ENCODE assay signal across 9 mouse cellular contexts in the genomic region with DNA sequence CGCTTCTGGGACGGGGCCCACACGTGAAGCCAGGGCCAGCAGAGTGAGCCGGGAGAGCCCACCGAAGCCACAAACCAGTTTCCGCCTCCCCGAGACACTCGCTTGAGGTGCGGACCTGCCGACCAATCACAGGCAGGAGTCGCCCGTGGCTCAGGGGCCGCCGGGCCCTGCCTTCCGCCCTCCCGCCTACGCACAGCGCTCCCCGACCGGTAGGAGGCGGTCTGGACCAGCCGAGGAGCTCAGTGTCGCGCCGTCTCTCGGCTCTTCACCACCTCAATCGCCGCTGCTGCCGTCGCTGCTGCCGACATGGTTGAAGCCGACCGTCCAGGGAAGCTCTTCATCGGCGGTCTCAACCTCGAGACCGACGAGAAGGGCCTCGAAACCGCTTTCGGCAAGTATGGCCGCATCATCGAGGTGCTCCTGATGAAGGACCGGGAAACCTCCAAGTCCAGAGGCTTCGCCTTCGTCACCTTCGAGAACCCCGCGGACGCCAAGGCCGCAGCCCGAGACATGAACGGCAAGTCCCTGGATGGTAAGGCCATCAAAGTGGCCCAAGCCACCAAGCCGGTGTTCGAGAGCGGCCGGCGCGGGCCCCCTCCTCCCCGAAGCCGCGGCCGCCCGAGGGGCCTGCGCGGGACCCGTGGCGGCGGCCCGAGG. TPM values are rescaled to one million over a fixed set of nuclear protein-coding genes. Genes with fewer than 3 reads are reported as not detected.
DNase-seq lines count a peak whose midpoint lies in the region; ATAC-seq and TF ChIP-seq lines count a peak whose summit lies in the region.
"Had no signal": no experiment of that assay in that cellular context is flagged by ENCODE, and none has a peak within 500 bp of the region (broad histone marks: within the 10 kb centered on the region; RNA-seq: fewer than 3 reads in every experiment).

A gene (plus strand): TSS at position 242 of the 657 bp plus-strand sequence.

- H3K27ac ChIP-seq in heart, embryonic 11.5 days (ENCODE audit: low read depth, low read length), result no peak within 1 kb of the TSS
- no peak within 1 kb of the TSS for H3K27ac ChIP-seq in hindbrain, embryonic 14.5 days
- H3K27ac ChIP-seq in midbrain, embryonic 15.5 days, result no peak within 1 kb of the TSS
- no peak within 1 kb of the TSS for H3K27ac ChIP-seq in thymus, adult 2 months (ENCODE audit: control insufficient read depth, insufficient read depth, low read length)
- no peak within 1 kb of the TSS for H3K27ac ChIP-seq in kidney, adult 2 months (ENCODE audit: insufficient read depth, low read depth, low read length)

- WGBS in heart, embryonic 11.5 days (ENCODE audit: insufficient replicate concordance), result 25% methylated on average over 63 of the region's 70 CpGs
- 46% methylated on average over 67 of the region's 70 CpGs for WGBS in hindbrain, embryonic 14.5 days
- WGBS in midbrain, embryonic 15.5 days, result 50% methylated on average over 64 of the region's 70 CpGs
- 54% methylated on average over 70 of the region's 70 CpGs for WGBS in thymus, adult 2 months
- WGBS in kidney, adult 2 months, result 40% methylated on average over 70 of the region's 70 CpGs

- no peak within 1 kb of the TSS for H3K9ac ChIP-seq in heart, embryonic 11.5 days (ENCODE audit: low read depth, low read length)
- no peak within 1 kb of the TSS for H3K9ac ChIP-seq in hindbrain, embryonic 14.5 days
- H3K9ac ChIP-seq in midbrain, embryonic 15.5 days, result no peak within 1 kb of the TSS

- H3K36me3 ChIP-seq in heart, embryonic 11.5 days (ENCODE audit: control insufficient read depth, insufficient read depth, low read length), result no peaks in the 10 kb centered on the region
- no peaks in the 10 kb centered on the region for H3K36me3 ChIP-seq in hindbrain, embryonic 14.5 days (replicated peaks; ENCODE audit: control insufficient read depth, insufficient read depth)
- no peaks in the 10 kb centered on the region for H3K36me3 ChIP-seq in midbrain, embryonic 15.5 days (replicated peaks)
- no peaks in the 10 kb centered on the region for H3K36me3 ChIP-seq in thymus, adult 2 months (ENCODE audit: control insufficient read depth, insufficient read depth, low read length)
- H3K36me3 ChIP-seq in kidney, adult 2 months (ENCODE audit: control insufficient read depth, insufficient read depth, low read length), result no peaks in the 10 kb centered on the region

- DNase-seq in heart, postnatal 4 days, result no peak
- DNase-seq in WW6 (ENCODE audit: low read depth, low spot score), result peak; percentile 78
- DNase-seq in hindbrain, embryonic 14.5 days (ENCODE audit: low spot score), result no peak
- no peak for DNase-seq in adrenal gland, postnatal 10 days
- no peak for DNase-seq in thymus, adult 2 months
- no peak for DNase-seq in kidney, adult 2 months

- no peak for TF ChIP-seq CTCF in thymus, adult 2 months (IDR thresholded peaks at IDR 0.05; ENCODE audit: borderline replicate concordance, control insufficient read depth, extremely low read depth, insufficient read depth, low read length, poor library complexity)
- no peak for TF ChIP-seq CTCF in kidney, adult 2 months (conservative IDR thresholded peaks at IDR 0.05; ENCODE audit: insufficient read depth, insufficient read length, low read depth, low read length)

- TF ChIP-seq POLR2A in thymus, adult 2 months (IDR thresholded peaks at IDR 0.05; ENCODE audit: control insufficient read depth, extremely low read depth, insufficient read depth, low read length, poor library complexity), result no peak
- TF ChIP-seq POLR2A in kidney, adult 2 months (IDR thresholded peaks at IDR 0.05; ENCODE audit: low read depth, low read length), result no peak

- peaks cover 36% of the 10 kb centered on the region for H3K27me3 ChIP-seq in heart, embryonic 11.5 days (ENCODE audit: control insufficient read depth, insufficient read depth, low read length)
- H3K27me3 ChIP-seq in hindbrain, embryonic 14.5 days (ENCODE audit: control insufficient read depth, insufficient read depth, low read length), result peaks cover 46% of the 10 kb centered on the region
- H3K27me3 ChIP-seq in midbrain, embryonic 15.5 days (replicated peaks), result peaks cover 27% of the 10 kb centered on the region
- H3K27me3 ChIP-seq in thymus, adult 2 months (ENCODE audit: control insufficient read depth, insufficient read depth, low read length), result no peaks in the 10 kb centered on the region
- peaks cover 8% of the 10 kb centered on the region for H3K27me3 ChIP-seq in kidney, adult 2 months (replicated peaks; ENCODE audit: control insufficient read depth, insufficient read depth, low read length)

- H3K4me3 ChIP-seq in heart, embryonic 11.5 days (ENCODE audit: low read depth, low read length), result peak within 1 kb of the TSS; percentile 23
- H3K4me3 ChIP-seq in hindbrain, embryonic 14.5 days (replicated peaks; ENCODE audit: low read length), result peak within 1 kb of the TSS; percentile 21
- H3K4me3 ChIP-seq in midbrain, embryonic 15.5 days, result peak within 1 kb of the TSS; percentile 29
- H3K4me3 ChIP-seq in thymus, adult 2 months (ENCODE audit: control insufficient read depth, insufficient read depth, low read length), result no peak within 1 kb of the TSS
- no peak within 1 kb of the TSS for H3K4me3 ChIP-seq in kidney, adult 2 months (ENCODE audit: insufficient read depth, low read depth, low read length)

- H3K4me2 ChIP-seq in heart, embryonic 11.5 days, result peak within 1 kb of the TSS; percentile 44
- H3K4me2 ChIP-seq in hindbrain, embryonic 14.5 days (replicated peaks), result peak within 1 kb of the TSS; percentile 28
- peak within 1 kb of the TSS; percentile 37 for H3K4me2 ChIP-seq in midbrain, embryonic 15.5 days

- H3K9me3 ChIP-seq in heart, embryonic 11.5 days (replicated peaks; ENCODE audit: control insufficient read depth, low read length), result peaks cover 10% of the 10 kb centered on the region
- peaks cover 17% of the 10 kb centered on the region for H3K9me3 ChIP-seq in hindbrain, embryonic 14.5 days (ENCODE audit: control insufficient read depth, low read length)
- H3K9me3 ChIP-seq in midbrain, embryonic 15.5 days, result peaks cover 14% of the 10 kb centered on the region

- H3K4me1 ChIP-seq in heart, embryonic 11.5 days (ENCODE audit: control insufficient read depth, insufficient read depth, low read length), result no peaks in the 10 kb centered on the region
- no peaks in the 10 kb centered on the region for H3K4me1 ChIP-seq in hindbrain, embryonic 14.5 days (replicated peaks; ENCODE audit: control insufficient read depth, insufficient read depth, low read length)
- H3K4me1 ChIP-seq in midbrain, embryonic 15.5 days, result no peaks in the 10 kb centered on the region
- H3K4me1 ChIP-seq in thymus, adult 2 months (replicated peaks; ENCODE audit: control insufficient read depth, insufficient read depth, low read length), result no peaks in the 10 kb centered on the region
- H3K4me1 ChIP-seq in kidney, adult 2 months (ENCODE audit: control insufficient read depth, insufficient read depth, low read length), result no peaks in the 10 kb centered on the region

- ATAC-seq in heart, embryonic 11.5 days (replicated peaks; ENCODE audit: insufficient number of reproducible peaks, low FRiP score, low TSS enrichment), result 0 out of 2 replicates have a peak, but pooled peaks have one; percentile 14
- ATAC-seq in hindbrain, embryonic 14.5 days (ENCODE audit: low FRiP score), result no peak
- no peak for ATAC-seq in midbrain, embryonic 15.5 days (replicated peaks)

RNA-seq across cellular contexts. Expression of the gene that starts here (rescaled TPM):
- not detected in 2 replicates for polyA plus RNA-seq in heart, embryonic 11.5 days (2014; fragmentation: Nextera tagmentation; extraction: Ambion mirVana)
- not detected for total RNA-seq in heart, postnatal 4 days (2021)
- not detected in 2 replicates for polyA plus RNA-seq in hindbrain, embryonic 14.5 days (2014; fragmentation: Nextera tagmentation; extraction: Ambion mirVana)
- not detected in 2 replicates for polyA plus RNA-seq in midbrain, embryonic 15.5 days (2015; fragmentation: Nextera tagmentation; extraction: Ambion mirVana)
- under 1 TPM in 1 of 2 experiments, not detected in 1; 0.18 TPM for total RNA-seq in adrenal gland, postnatal 10 days (2021)
- 0.07 TPM in 1 of 2 replicates, not detected in the other for polyA plus RNA-seq in thymus, adult 2 months (2012; rRNA removed)
- polyA plus RNA-seq in kidney, adult 2 months (2012; rRNA removed), result not detected in 2 replicates
- polyA plus RNA-seq: C2C12 had no signal

Comparison
In these comparisons a context has a peak if more than half of its experiments do, and no peak if none do; other contexts are left out.
1. Peak in ATAC-seq, H3K4me3 ChIP-seq and H3K4me2 ChIP-seq in heart, embryonic 11.5 days; RNA of the gene not detected or under 1 TPM.
2. H3K4me3 ChIP-seq: peak in hindbrain, embryonic 14.5 days (single experiment) and midbrain, embryonic 15.5 days (single experiment); none in thymus, adult 2 months (single experiment) and kidney, adult 2 months (single experiment).
3. Peak in every context shown above with its lines, with median percentiles within 50 percentile points of each other: H3K4me2 ChIP-seq.